Mouse (Mus musculus) megakaryocyte, adult 5-6 weeks (primary cell): ENCODE measurements at regions not wholly inside any gene's neighbourhood (a gene's known extent, or its start where the extent isn't known, plus 50 kb on each side); places are given as distances from the start of the nearest gene placed in this dataset.
"Not testable (repeated sequence)": the region's sequence is repeated elsewhere in the genome, so short reads cannot be mapped to it uniquely, and the experiment has no call there.

Source experiments
- ATAC-seq: 2 replicates; pipeline ENCODE4 v1.8.0; 2016; ENCODE audit warnings: mild to moderate bottlenecking, inconsistent platforms; ENCODE audit not compliant: poor library complexity, severe bottlenecking

GRCm38 (mm10) chr17:4867083-4867482, 127.0 kb upstream of the Arid1b start:
- ATAC-seq = no peak

- ATAC-seq = no peak
These were observed 126.2 kb upstream of the Arid1b start for GRCm38 (mm10) chr17:4867754-4868445.

- ATAC-seq = no peak
These were observed 125.7 kb upstream of the Arid1b start for GRCm38 (mm10) chr17:4868446-4868825.

- ATAC-seq = no peak
These were observed 125.3 kb upstream of the Arid1b start for GRCm38 (mm10) chr17:4868861-4869260.

- no peak for ATAC-seq
These were observed 122.9 kb upstream of the Arid1b start for GRCm38 (mm10) chr17:4871267-4871666.

- no peak for ATAC-seq
These were observed 119.7 kb upstream of the Arid1b start for GRCm38 (mm10) chr17:4874459-4874858.

GRCm38 (mm10) chr17:4875086-4876046, 118.8 kb upstream of the Arid1b start:
- no peak for ATAC-seq

GRCm38 (mm10) chr17:4876431-4876830, 117.7 kb upstream of the Arid1b start:
- ATAC-seq = no peak

- ATAC-seq = no peak
These were observed 112.7 kb upstream of the Arid1b start for GRCm38 (mm10) chr17:4881473-4881872.

GRCm38 (mm10) chr17:4884083-4884482, 110.0 kb upstream of the Arid1b start:
- ATAC-seq = no peak

GRCm38 (mm10) chr17:4884761-4885160, 109.4 kb upstream of the Arid1b start:
- no peak for ATAC-seq

- not testable (repeated sequence) for ATAC-seq
These were observed 106.8 kb upstream of the Arid1b start for GRCm38 (mm10) chr17:4887331-4887730.

GRCm38 (mm10) chr17:4889577-4889976, 104.6 kb upstream of the Arid1b start:
- no peak for ATAC-seq

GRCm38 (mm10) chr17:4890131-4890530, 104.0 kb upstream of the Arid1b start:
- no peak for ATAC-seq

GRCm38 (mm10) chr17:4891576-4891975, 102.6 kb upstream of the Arid1b start:
- ATAC-seq = no peak

GRCm38 (mm10) chr17:4894756-4895330, 99.3 kb upstream of the Arid1b start:
- ATAC-seq = not testable (repeated sequence)

GRCm38 (mm10) chr17:4903129-4903528, 91.0 kb upstream of the Arid1b start:
- no peak for ATAC-seq

GRCm38 (mm10) chr17:4906504-4906903, 87.6 kb upstream of the Arid1b start:
- no peak for ATAC-seq

GRCm38 (mm10) chr17:4907181-4907752, 86.9 kb upstream of the Arid1b start:
- ATAC-seq = no peak

- peak; percentile 87 for ATAC-seq
These were observed 86.1 kb upstream of the Arid1b start for GRCm38 (mm10) chr17:4907841-4908571.

GRCm38 (mm10) chr17:4908572-4908965, 85.6 kb upstream of the Arid1b start:
- peak; percentile 22 for ATAC-seq
